Mouse (Mus musculus) gastrocnemius, postnatal 36 days (tissue): Measurements from ENCODE around the gene Eps8. TPM values are rescaled to one million over a fixed set of nuclear protein-coding genes. Genes with fewer than 3 reads are reported as not detected.
"Not testable (repeated sequence)": the region's sequence is repeated elsewhere in the genome, so short reads cannot be mapped to it uniquely, and the experiment has no call there.

Source experiments
- DNase-seq, 2 experiments: peaks; one replicate each; pipeline ENCODE4 v3.0.0; 2022
- intact Hi-C: fragments of 180-260 bp; cut with DNase I; formaldehyde crosslinking; loops from one replicate; pipeline ENCODE4 v1.15.1; 2025
- total RNA-seq, 2 experiments: library from RNA; stranded (reverse); gene quantifications; 2 replicates each; pipeline ENCODE4 v1.2.3; 2021

Gene Eps8
- total RNA-seq, 2 experiments from 2014 or later: 4.5 to 4.6 TPM

DNA sequence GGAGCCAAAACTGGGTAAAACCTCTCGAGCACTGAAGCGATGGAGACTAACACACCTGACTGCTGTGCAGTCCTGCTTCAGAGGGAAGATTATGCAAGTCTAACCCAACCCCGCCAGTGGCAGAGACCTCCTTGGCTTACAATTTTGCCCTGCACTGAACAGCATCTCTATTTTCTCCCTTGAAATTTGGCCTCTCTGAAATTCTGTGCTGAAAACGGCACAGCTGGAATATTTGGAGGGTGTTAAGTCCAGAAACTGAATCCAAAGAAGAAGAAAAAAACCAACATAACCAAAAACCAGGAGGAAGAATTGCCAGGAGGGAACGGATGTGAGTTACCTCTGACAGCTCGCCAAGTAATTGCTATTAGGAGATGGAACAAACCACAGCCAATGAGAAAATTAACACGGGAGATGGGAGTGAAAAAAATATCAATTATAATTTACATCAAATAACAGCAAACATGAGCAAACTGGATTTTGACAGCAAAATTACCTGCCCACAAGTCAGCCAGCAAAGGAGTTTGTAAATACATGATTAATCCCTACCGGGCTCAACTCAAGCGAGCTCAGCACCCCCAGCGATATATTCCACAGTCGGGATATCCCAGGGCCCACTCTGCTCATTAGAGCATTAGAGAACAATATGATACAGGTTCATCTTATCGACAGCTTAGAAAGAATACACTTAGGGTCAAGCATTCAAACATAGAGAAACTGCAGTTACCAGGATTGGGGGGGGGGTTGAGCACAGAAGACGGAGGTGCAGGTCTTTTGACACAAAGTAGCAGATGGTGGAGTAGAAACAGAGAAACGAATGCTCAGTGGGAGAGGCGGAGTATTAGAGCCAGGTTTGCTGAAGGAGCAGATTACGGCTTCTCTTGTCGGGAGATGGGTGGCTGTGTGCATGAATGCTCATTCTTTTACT lies 161.2 kb downstream of the Eps8 start:
- intact Hi-C loops: no loop called here
- no peak for DNase-seq

GRCm38 (mm10) chr6:137492582-137492981 lies 162.1 kb downstream of the Eps8 start:
- intact Hi-C loops: no loop called here
- no peak for DNase-seq

GRCm38 (mm10) chr6:137491659-137492058 lies 163.0 kb downstream of the Eps8 start:
- intact Hi-C loops: no loop called here
- DNase-seq: no peak

GRCm38 (mm10) chr6:137490115-137490514 lies 164.6 kb downstream of the Eps8 start:
- intact Hi-C loops: no loop called here
- DNase-seq: no peak

DNA sequence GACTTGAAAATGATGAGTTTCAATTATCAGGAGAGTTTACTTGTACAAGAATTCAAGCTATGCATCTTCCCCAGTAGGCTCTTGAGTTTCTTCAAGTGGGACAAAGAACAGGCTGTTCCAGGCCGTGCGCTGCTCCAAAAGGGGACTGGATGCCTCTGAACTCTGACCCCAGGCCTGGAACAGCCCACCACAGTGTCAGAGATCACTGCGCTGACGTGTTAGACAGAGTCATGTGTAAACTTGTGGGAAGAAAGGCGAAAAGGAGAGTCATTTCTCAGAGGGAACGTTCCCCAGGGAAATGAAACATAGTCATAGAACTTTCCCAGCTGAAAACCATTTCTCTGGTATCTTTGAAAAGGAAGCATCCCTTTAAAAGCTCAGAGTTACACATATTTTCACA lies 167.2 kb downstream of the Eps8 start:
- intact Hi-C loops: no loop called here
- DNase-seq: peak in 1 of 2 experiments; percentile 49

GRCm38 (mm10) chr6:137482891-137483290 lies 171.8 kb downstream of the Eps8 start:
- intact Hi-C loops: no loop called here

GRCm38 (mm10) chr6:137475695-137476094 lies 179.0 kb downstream of the Eps8 start:
- intact Hi-C loops, DNase-seq: not testable (repeated sequence)

More at GRCm38 (mm10) chr6:137482891-137483290, 171.8 kb downstream of the Eps8 start:
- DNase-seq: no peak

GRCm38 (mm10) chr6:137473433-137473832 lies 181.2 kb downstream of the Eps8 start:
- no peak for DNase-seq
- intact Hi-C loops: no loop called here

DNA sequence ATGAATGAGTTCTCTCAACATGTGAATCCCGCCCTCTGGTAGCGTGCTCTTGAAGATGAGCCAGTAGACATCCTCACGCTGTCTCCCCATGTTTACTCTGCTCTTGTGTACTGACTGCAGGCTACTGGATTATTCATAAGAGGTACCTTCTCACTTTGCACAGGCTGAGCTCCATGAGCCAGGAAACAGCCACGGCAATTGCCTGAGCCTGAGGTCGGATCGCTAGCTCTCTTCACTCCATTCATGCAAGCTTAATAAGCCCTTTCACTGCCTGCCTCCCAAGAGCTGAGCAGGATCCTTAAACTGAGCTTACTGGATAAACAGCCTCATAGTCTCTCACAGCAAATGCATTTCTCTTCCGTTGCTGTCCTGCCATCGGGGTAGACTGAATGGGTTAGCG lies 182.5 kb downstream of the Eps8 start:
- intact Hi-C loops: no loop called here
- no peak for DNase-seq

- peak; percentile 58 to 76 for DNase-seq
- intact Hi-C loops: no loop called here
Observed at GRCm38 (mm10) chr6:137470901-137471598, 183.6 kb downstream of the Eps8 start.

DNA sequence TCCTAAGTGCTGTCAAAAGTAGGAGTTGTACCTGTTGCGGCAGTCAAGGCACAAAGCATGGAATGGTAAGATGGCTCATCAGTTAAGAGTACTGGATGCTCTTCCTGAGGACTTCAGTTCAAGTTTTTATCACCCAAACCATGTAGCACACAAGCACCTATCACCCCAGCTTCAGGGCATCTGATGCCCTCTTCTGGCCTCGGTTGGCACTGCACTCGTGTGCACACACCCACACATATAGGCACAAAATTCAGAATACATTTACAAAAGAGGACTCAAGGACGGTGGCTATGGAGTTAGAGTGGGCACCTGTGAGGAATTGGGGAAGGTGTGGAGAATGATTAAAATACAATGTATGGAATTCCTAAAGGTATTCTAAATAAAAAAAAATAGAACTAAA lies 185.1 kb downstream of the Eps8 start:
- intact Hi-C loops: no loop called here
- DNase-seq: no peak

- no peak for DNase-seq
- intact Hi-C loops: no loop called here
Observed at GRCm38 (mm10) chr6:137467696-137468095, 187.0 kb downstream of the Eps8 start.

DNA sequence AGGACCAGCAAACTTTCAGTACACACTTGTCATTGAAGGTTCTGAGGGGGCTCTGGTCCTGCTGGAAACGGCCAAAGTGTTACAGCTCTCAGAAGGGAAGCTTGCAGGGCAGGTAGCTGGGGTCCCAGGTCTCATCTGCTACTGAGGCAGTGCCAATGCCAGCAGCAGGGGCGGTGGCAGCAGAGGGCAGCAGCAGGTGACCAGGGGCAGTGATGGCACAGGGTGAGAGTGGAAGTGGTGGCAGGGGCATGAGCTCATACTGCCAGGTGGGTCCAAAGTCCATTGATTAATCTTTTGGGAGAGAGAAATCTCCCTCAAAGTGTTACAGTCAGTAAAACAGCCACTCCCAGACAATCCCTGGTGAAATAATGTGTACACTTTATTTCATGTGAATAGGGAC lies 188.4 kb downstream of the Eps8 start:
- intact Hi-C loops: no loop called here
- DNase-seq: no peak

DNA sequence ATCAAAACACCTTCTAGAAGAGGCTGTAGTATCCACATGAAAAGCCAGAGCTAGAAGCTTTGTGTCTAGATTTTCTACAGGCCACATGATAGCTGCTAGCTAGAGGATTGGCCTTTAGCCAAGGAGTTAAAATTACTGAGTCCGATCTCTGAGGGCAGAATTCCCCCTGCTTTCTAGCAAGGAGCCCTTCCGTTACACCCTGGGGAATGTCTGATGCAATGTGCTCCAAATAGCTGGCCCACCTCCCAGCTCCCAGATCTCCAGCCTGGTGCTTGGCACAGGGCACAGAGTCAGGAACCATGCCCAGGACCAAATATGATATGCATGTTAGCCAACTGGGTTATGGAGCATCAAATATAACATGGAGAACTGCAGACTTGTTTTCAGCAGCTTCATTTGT lies 189.4 kb downstream of the Eps8 start:
- intact Hi-C loops: no loop called here

GRCm38 (mm10) chr6:137463771-137464170 lies 190.9 kb downstream of the Eps8 start:
- no peak for DNase-seq
- intact Hi-C loops: loop anchor here (5.0 kb wide), 1 partner anchor 99 kb away; no protein-coding TSS in a partner anchor

More for the DNA sequence above, 189.4 kb downstream of the Eps8 start:
- DNase-seq: peak; percentile 63 to 65

- intact Hi-C loops: loop anchor here (5.0 kb wide), 1 partner anchor 204 kb away; no protein-coding TSS in a partner anchor
- no peak for DNase-seq
Observed at GRCm38 (mm10) chr6:137458136-137458535, 196.5 kb downstream of the Eps8 start.

- intact Hi-C loops: loop anchor here (5.0 kb wide), 1 partner anchor 205 kb away; no protein-coding TSS in a partner anchor
- no peak for DNase-seq
Observed at GRCm38 (mm10) chr6:137457210-137457609, 197.5 kb downstream of the Eps8 start.

DNA sequence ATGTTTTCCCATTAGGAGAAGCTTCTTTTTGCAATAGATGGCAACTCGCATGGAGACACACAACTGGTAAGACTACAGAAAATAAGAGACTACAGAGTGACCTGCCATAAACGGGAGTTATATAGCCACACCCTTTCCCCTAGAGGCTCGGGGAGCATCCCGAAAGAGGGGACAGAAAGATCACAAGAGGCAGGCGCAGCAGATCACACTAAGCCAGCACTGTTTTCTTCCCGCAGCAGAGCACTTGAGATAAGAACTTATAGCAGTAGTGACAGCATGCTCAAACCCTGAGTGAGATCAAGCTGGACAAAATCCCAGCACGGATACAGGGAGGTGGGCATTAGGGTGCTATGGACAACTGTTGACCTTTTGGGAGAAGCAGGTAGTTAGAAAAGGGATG lies 198.6 kb downstream of the Eps8 start:
- intact Hi-C loops: loop anchor here (5.0 kb wide), 1 partner anchor 206 kb away; no protein-coding TSS in a partner anchor

GRCm38 (mm10) chr6:137455537-137456041 lies 199.1 kb downstream of the Eps8 start:
- DNase-seq: peak in 1 of 2 experiments; percentile 34
- intact Hi-C loops: loop anchor here (1.0 to 5.0 kb wide), 2 partner anchors 207 to 269 kb away; no protein-coding TSS in a partner anchor

More for the DNA sequence above, 198.6 kb downstream of the Eps8 start:
- DNase-seq: no peak

DNA sequence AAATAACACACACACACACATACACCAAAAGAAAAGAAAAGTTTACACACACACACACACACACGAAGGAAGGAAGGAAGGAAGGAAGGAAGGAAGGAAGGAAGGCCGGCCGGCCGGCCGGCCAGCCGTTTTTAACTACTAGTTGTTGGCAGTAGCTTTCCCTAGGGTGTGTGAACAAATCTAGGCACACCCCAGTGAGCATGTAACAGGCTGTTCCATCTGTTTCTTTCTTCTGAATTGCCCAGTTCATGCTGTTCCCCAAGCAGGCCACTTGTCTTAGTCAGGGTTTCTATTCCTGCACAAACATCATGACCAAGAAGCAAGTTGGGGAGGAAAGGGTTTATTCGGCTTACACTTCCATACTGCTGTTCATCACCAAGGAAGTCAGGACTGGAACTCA lies 208.6 kb downstream of the Eps8 start:
- intact Hi-C loops, DNase-seq: not testable (repeated sequence)

DNA sequence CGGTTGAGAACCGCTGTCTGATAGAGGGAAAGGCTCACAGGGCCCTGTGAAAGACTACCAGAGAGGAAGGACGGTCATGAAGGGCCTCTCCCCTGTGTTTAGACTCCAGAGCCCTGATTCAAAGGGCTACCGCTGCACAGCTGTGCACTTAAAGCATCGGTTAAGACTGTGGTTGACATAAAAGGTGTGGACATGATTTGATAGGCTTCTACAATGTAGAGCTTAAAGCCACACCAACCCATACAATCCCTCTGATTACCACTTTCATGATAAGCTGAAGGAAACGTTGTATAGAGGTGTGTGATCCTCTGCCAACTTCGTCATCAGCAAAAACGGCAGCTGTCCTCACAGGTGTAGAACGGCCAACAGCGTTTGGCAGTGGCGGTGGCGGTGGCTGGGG lies 211.6 kb downstream of the Eps8 start:
- no peak for DNase-seq
- intact Hi-C loops: no loop called here
